Mouse (Mus musculus) liver, embryonic 15.5 days (tissue): ENCODE data around the gene Zfyve26. TPM values are rescaled to one million over a fixed set of nuclear protein-coding genes. Genes with fewer than 3 reads are reported as not detected.

Experiments
- ATAC-seq: fragments of 200-750 bp; cut with Nextera tagmentation; 2 replicates; pipeline ENCODE4 v1.8.0; 2017; ENCODE audit warnings: moderate number of reproducible peaks, mild to moderate bottlenecking, moderate library complexity; ENCODE audit not compliant: insufficient read depth
- H3K27ac ChIP-seq: fragments of 300-500 bp; sonication (generic); replicated peaks from 2 replicates; pipeline ENCODE4 v1.5.1; 2015; ENCODE audit warnings: mild to moderate bottlenecking, inconsistent platforms
- H3K27me3 ChIP-seq: fragments of 300-500 bp; sonication (generic); 2 replicates; pipeline ENCODE4 v1.6.1; 2015; ENCODE audit warnings: mild to moderate bottlenecking, inconsistent platforms
- H3K36me3 ChIP-seq: fragments of 300-500 bp; sonication (generic); replicated peaks from 2 replicates; pipeline ENCODE4 v1.6.1; 2015; ENCODE audit warnings: moderate library complexity, mild to moderate bottlenecking, inconsistent platforms
- H3K4me1 ChIP-seq: fragments of 300-500 bp; sonication (generic); replicated peaks from 2 replicates; pipeline ENCODE4 v1.6.1; 2015; ENCODE audit warnings: inconsistent platforms
- H3K4me2 ChIP-seq: fragments of 300-500 bp; sonication (generic); 2 replicates; pipeline ENCODE4 v1.6.1; 2015; ENCODE audit warnings: moderate library complexity, mild to moderate bottlenecking, inconsistent platforms
- H3K4me3 ChIP-seq: fragments of 300-500 bp; sonication (generic); replicated peaks from 2 replicates; pipeline ENCODE4 v1.5.1; 2015; ENCODE audit warnings: mild to moderate bottlenecking, inconsistent platforms
- H3K9ac ChIP-seq: fragments of 300-500 bp; sonication (generic); 2 replicates; pipeline ENCODE4 v1.6.1; 2015; ENCODE audit warnings: moderate library complexity, mild to moderate bottlenecking, inconsistent platforms
- H3K9me3 ChIP-seq: fragments of 300-500 bp; sonication (generic); replicated peaks from 2 replicates; pipeline ENCODE4 v1.6.1; 2016; ENCODE audit warnings: inconsistent platforms
- whole genome bisulfite sequencing: fragments of 180-500 bp; shearing (Covaris S2); methylation state at CpG from one replicate; pipeline ENCODE4 v1.1.7; 2015; ENCODE audit warnings: mixed read lengths; ENCODE audit not compliant: insufficient replicate concordance; 5-methylcytosine and 5-hydroxymethylcytosine counted together
- polyA plus RNA-seq: library from polyadenylated mRNA; unstranded; fragments of >200 nt; fragmentation: Nextera tagmentation; extraction: Ambion mirVana; gene quantifications from 2 replicates; pipeline ENCODE4 v1.2.1, GENCODE M21; 2015

Gene Zfyve26
- polyA plus RNA-seq, 1 experiment from 2014 or later = 7.3 TPM

DNA sequence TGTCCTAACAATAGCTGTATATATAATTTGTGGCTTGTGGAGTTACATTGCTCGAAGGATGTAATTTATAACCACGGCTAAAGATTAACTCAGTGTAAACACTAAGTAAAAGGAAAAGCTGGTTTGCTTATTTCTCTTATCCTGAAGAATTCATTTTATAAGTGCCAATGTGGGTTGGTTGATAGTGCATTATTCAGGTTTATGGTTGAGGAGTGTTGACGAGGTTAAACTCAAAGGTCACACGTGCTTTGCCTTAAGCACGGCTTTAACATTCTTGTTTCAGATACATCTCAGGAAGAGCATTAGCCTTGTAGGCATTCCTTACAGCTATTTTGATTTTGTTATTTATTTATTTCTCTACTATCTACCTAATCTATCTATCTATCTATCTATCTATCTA, 21.2 kb upstream of the Zfyve26 start:
- no peak overlapping the region for H3K27ac ChIP-seq
- 0 out of 2 replicates have a peak, but pooled peaks cover 3% of the 10 kb centered on the region for H3K4me1 ChIP-seq
- H3K9ac ChIP-seq = no peak overlapping the region
- H3K36me3 ChIP-seq = peaks cover 4% of the 10 kb centered on the region; the same call in 1 of the 2 replicates
- H3K4me2 ChIP-seq = no peak overlapping the region
- WGBS = 80% methylated on average over 5 of the region's 5 CpGs
- no peak overlapping the region for H3K4me3 ChIP-seq
- H3K9me3 ChIP-seq = no peaks in the 10 kb centered on the region
- ATAC-seq = no peak
- H3K27me3 ChIP-seq = no peaks in the 10 kb centered on the region

DNA sequence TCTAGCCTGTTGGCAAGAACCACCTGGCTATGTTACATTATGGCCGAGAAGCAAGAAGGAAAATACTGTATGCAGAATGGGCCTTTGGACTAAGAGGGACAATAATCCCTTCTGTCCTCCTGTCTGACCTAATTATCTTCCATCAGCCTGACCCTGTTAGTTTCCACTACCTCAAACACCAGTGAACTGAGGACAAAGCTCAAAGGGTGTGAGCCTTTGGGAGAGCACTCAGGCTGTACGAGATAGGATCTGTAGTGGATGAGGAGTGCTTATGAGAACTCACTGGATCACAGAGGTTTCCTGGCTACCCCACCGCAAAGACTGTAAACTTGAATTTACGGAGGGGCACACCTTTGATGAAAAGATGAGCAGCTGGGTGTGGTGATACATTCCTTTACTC, 17.6 kb upstream of the Zfyve26 start:
- no peak overlapping the region for H3K27ac ChIP-seq
- no peak overlapping the region for H3K4me3 ChIP-seq
- H3K36me3 ChIP-seq = peaks cover 4% of the 10 kb centered on the region; the same call in 1 of the 2 replicates
- 0 out of 2 replicates have a peak, but pooled peaks cover 3% of the 10 kb centered on the region for H3K4me1 ChIP-seq
- H3K9me3 ChIP-seq = no peaks in the 10 kb centered on the region
- H3K27me3 ChIP-seq = no peaks in the 10 kb centered on the region
- no peak overlapping the region for H3K4me2 ChIP-seq
- ATAC-seq = no peak; the same call in 1 of the 2 replicates
- WGBS = 71% methylated on average over 4 of the region's 4 CpGs
- H3K9ac ChIP-seq = no peak overlapping the region

DNA sequence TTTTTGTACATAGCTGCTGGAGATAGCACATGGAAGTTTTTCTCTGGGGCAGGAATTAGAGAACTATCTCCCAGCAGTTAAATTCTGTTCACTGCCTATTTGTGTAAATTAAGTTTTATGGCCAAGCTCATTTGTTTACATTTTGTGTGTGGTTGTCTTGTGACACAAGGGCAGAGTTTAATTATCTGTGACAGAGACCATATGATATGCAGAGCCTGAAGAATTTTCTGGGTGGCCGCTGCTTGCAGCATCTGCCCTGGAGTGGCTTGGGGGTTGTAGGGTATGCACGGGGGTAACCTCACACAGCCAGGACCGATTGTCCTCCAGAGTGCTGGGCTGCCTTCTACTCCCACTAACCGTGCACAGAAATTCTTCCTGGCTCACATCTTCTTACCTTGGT, 9.9 kb upstream of the Zfyve26 start:
- no peak overlapping the region for H3K27ac ChIP-seq
- WGBS = 75% methylated on average over 4 of the region's 4 CpGs
- no peaks in the 10 kb centered on the region for H3K27me3 ChIP-seq
- no peak overlapping the region for H3K4me3 ChIP-seq
- H3K9ac ChIP-seq = no peak overlapping the region
- H3K9me3 ChIP-seq = no peaks in the 10 kb centered on the region
- no peak overlapping the region for H3K4me2 ChIP-seq
- peaks cover 6% of the 10 kb centered on the region; the same call in 1 of the 2 replicates for H3K36me3 ChIP-seq
- no peaks in the 10 kb centered on the region for H3K4me1 ChIP-seq
- no peak for ATAC-seq

DNA sequence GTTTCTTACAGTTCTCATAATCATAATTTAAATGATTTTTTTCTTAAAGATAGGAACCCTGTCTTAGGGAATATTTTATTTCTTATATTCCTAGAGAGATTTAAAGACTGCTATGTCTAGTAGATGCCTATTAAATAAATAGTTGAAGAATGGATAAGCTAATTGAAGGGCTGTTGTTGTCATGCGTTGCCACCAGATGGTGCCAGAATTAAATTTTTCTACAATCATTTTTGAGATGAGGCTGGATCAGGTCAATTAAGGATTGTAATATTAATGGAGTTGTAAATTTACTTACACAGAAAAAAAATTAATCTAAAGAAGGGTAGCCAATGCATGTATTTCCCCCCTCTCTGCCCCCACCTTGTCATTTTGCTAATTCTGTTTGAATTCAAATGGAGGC, 9.0 kb upstream of the Zfyve26 start:
- no peaks in the 10 kb centered on the region for H3K4me1 ChIP-seq
- no peak for ATAC-seq
- no peaks in the 10 kb centered on the region for H3K9me3 ChIP-seq
- 56% methylated on average over 1 of the region's 1 CpGs for WGBS
- peaks cover 6% of the 10 kb centered on the region; the same call in 1 of the 2 replicates for H3K36me3 ChIP-seq
- no peaks in the 10 kb centered on the region for H3K27me3 ChIP-seq
- no peak overlapping the region for H3K27ac ChIP-seq
- no peak overlapping the region for H3K4me3 ChIP-seq
- H3K9ac ChIP-seq = no peak overlapping the region
- H3K4me2 ChIP-seq = no peak overlapping the region

DNA sequence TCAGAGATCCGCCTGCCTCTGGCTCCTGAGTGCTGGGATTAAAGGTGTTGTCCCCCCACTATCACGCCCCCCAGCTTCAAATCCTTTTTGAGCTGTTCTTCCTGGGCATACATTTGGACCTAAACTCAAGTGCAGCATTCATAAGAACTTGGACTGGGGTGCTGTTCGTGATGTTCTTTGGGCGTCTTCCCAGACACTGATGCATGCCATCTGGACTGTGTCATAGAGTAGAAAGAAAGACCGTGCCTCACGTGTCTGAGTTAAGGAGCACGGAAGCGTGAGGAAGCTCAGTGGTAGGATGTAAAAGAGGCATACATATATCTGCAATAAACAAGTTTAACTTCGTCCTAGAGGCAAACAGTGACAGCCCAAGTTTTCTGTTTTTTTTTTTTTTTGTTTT, 5.7 kb upstream of the Zfyve26 start:
- Histone ChIP-seq H3K4me3 (no peak overlapping the region), H3K4me1 (peaks cover 10% of the 10 kb centered on the region), H3K36me3 (peaks cover 6% of the 10 kb centered on the region; the same call in 1 of the 2 replicates), H3K27ac (no peak overlapping the region), H3K9me3 (no peaks in the 10 kb centered on the region), H3K4me2 (no peak overlapping the region), H3K27me3 (no peaks in the 10 kb centered on the region), H3K9ac (no peak overlapping the region)
- 73% methylated on average over 9 of the region's 9 CpGs for WGBS
- ATAC-seq = no peak

DNA sequence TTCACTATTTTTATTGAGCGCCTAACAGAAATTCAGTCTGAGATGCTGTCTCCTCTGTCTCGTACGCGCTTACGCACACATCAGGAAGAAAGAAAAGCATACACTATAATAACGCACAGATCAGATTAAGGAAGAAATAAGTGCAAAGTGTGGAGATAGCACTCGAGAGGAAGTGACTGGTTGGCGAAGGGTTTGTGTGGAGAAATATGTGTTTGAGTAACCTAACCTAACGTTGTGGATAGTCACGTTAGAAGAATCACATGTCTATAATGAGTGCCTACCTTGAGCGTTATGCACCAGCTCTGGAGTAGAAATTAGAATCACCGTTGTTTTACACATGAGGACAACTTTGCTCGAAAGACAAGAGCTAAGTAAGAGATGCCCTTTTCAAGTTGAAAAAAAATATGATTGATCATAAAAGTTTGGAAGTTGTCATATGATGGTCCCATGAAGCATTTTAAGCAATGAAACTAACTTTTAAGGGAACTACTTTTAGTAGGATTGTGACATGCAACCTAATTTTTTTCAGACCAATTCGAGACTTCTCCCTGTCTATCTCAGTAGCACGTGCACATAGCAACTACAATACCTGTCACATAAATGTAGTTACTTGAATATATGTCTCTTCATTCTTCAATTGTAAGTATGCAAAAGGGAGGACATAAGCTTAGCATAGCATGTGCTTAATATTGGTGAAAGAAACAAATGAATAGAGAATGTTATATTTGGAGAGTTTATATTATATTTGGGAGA, 2.0 kb upstream of the Zfyve26 start:
- Histone ChIP-seq H3K4me1 (peaks cover 33% of the 10 kb centered on the region), H3K4me3 (peak overlapping the region; percentile 79), H3K9ac (peak overlapping the region; percentile 73), H3K27ac (peak overlapping the region; percentile 83), H3K4me2 (peak overlapping the region; percentile 88), H3K27me3 (no peaks in the 10 kb centered on the region), H3K9me3 (no peaks in the 10 kb centered on the region), H3K36me3 (peaks cover 6% of the 10 kb centered on the region; the same call in 1 of the 2 replicates)
- 5% methylated on average over 15 of the region's 15 CpGs for WGBS
- ATAC-seq = no peak

DNA sequence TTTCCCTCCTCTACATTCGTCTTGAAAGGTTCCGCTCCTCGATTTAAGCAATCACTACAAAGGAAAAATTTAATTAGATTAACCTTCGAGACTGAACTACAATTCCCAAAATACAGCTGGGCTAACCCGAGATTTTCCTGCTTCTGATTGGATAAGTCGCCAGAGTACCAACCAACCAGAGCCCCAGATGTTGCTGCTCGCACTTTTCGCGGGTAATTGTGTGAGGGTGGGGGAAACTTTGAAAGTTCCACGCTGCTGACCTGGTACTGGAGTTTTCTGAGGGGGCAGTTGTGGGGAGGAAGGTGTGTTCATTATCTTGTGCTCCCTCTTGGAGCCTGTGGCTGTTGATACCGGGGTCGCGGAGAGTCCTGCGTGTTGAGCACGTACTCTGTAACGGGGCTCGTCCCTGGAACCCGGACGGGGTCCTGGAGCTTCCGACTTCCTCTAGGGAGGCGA, 1.0 kb upstream of the Zfyve26 start, which contains the start of gene Rad51b:
Gene Rad51b (plus strand): TSS at position 162 of the 456 bp plus-strand sequence.
- peak; percentile 68 for ATAC-seq
- Histone ChIP-seq H3K4me1 (peaks cover 39% of the 10 kb centered on the region), H3K9me3 (no peaks in the 10 kb centered on the region), H3K4me3 (peak within 1 kb of the TSS; percentile 79), H3K9ac (peak within 1 kb of the TSS; percentile 73), H3K36me3 (no peaks in the 10 kb centered on the region), H3K27ac (peak within 1 kb of the TSS; percentile 85), H3K27me3 (no peaks in the 10 kb centered on the region), H3K4me2 (peak within 1 kb of the TSS; percentile 88)
- 0% methylated on average over 21 of the region's 21 CpGs for WGBS

DNA sequence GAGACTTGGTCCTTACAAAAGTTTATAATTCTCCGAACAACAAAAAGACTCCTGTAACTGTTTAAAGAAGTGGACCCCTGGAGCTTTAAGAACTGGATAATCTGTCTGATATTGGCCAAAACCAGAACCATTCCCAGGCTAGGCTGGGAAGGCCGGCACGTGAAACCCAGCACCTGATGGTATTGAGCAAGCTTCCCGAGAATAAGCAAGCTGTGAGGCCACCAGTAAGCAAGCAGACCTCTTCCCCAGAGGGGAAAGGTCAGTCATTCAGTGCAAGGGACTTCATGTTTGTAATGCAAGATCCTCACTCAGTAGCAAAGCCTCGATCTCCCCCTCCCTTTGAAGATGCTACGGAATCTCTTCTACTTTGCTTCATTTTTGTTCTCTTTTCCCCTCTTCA, 3.2 kb downstream of the Zfyve26 start:
- Histone ChIP-seq H3K27ac (peak overlapping the region; percentile 38; the same call in 1 of the 2 replicates), H3K27me3 (no peaks in the 10 kb centered on the region), H3K9ac (no peak overlapping the region), H3K4me1 (peaks cover 33% of the 10 kb centered on the region), H3K36me3 (peaks cover 26% of the 10 kb centered on the region), H3K9me3 (no peaks in the 10 kb centered on the region), H3K4me2 (no peak overlapping the region), H3K4me3 (no peak overlapping the region)
- WGBS = 72% methylated on average over 6 of the region's 6 CpGs
- no peak for ATAC-seq

DNA sequence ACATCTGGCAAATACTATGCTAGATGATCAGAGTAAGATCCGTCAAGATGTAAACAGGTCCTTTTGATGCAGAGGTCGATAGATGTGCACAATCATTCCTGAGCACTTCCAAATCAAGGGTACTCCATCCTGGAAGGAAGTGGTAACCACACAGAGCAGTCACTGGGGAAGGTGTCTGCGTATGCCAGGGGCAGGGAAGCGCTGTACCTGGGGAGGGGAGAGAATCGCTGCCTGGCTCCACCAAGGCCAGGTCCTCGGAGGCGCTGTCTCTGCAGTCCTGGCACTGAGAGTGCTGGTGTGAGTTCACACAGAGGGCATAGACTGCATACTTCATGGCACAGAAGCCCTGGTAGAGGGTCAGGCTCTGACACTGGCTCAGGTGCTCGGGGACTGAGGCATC, 13.5 kb downstream of the Zfyve26 start:
- WGBS = 85% methylated on average over 8 of the region's 8 CpGs
- H3K4me1 ChIP-seq = no peaks in the 10 kb centered on the region
- H3K36me3 ChIP-seq = peaks cover 96% of the 10 kb centered on the region

DNA sequence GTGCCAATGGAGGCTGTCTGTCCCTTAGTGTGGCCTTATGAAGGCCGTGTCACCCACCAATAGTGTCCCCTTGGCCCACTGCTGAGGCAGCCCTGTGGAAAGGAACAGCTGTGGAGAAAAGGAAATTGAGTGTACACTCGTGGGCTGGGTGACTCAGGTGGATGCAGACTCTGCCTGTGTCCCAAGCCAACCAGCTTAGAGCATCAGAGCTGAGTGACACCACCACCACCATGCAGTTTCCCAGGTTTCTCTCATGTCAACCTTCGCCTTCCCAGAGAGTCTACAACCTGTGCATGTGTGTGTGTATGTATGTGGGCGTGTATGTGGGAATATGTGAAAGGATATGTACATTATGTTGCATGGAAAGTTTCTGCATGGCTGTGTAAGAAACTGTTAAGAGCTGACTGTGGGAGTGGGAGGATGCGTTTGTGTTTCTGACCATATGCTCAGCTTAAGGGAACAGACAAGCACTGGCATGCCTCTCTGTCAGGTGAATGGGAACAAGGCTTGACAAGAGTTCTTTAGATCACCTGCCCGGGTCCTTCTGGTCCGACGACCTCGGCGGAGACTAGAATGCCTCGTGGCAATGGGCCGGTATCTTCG, 16.5 kb downstream of the Zfyve26 start:
- Histone ChIP-seq H3K36me3 (peaks cover 96% of the 10 kb centered on the region), H3K4me1 (no peaks in the 10 kb centered on the region), H3K27ac (no peak overlapping the region), H3K9me3 (no peaks in the 10 kb centered on the region), H3K9ac (no peak overlapping the region), H3K4me3 (no peak overlapping the region), H3K4me2 (no peak overlapping the region), H3K27me3 (no peaks in the 10 kb centered on the region)
- ATAC-seq = no peak
- 85% methylated on average over 13 of the region's 13 CpGs for WGBS

More for the DNA sequence above, 13.5 kb downstream of the Zfyve26 start:
- Histone ChIP-seq H3K9me3 (no peaks in the 10 kb centered on the region), H3K27ac (no peak overlapping the region), H3K4me3 (no peak overlapping the region), H3K4me2 (no peak overlapping the region), H3K9ac (no peak overlapping the region), H3K27me3 (no peaks in the 10 kb centered on the region)
- ATAC-seq = no peak

DNA sequence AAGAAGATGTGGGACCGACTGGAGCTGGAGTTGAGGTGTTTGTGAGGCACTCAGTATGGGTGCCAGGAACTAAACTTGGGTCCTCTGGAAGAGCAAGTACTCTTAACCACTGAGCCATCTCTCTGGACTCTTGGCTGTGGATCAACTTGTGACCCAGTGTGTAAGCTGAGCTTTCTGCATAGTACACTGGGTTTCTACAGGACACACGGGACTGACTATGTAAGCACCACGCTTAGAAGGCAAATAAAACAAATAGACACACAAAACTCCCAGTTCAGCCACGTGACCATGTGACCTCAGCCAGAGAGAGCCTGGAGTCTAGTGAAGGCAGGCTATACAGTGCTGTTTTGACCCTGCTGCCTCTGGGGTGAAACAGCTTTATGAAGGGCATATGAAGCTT, 23.5 kb downstream of the Zfyve26 start:
- Histone ChIP-seq H3K4me1 (peaks cover 5% of the 10 kb centered on the region; the same call in 1 of the 2 replicates), H3K9ac (no peak overlapping the region), H3K9me3 (no peaks in the 10 kb centered on the region), H3K36me3 (peaks cover 91% of the 10 kb centered on the region), H3K27me3 (no peaks in the 10 kb centered on the region), H3K27ac (peak overlapping the region; percentile 45; the same call in 1 of the 2 replicates), H3K4me3 (no peak overlapping the region), H3K4me2 (no peak overlapping the region)
- WGBS = 69% methylated on average over 4 of the region's 4 CpGs
- ATAC-seq = peak; percentile 80
